Mouse (Mus musculus) cerebellum, postnatal 14 days (tissue): ENCODE measurements around the gene Vat1l.

Experiments
- DNase-seq, 2 experiments: peaks; one replicate each; pipeline ENCODE4 v3.0.0; 2021; ENCODE audit warnings: mixed read lengths in 2 of 2

Vat1l gene

GRCm38 (mm10) chr8:114401679-114402078 lies 196.3 kb downstream of the Vat1l start:
- no peak for DNase-seq

- DNase-seq, result no peak
Observed at GRCm38 (mm10) chr8:114411421-114411820, 206.0 kb downstream of the Vat1l start.

- DNase-seq, result peak in 1 of 2 experiments; percentile 17
Observed at GRCm38 (mm10) chr8:114417786-114418185, 212.4 kb downstream of the Vat1l start, which contains the start of gene Clec3a. Clec3a (plus strand) TSS chr8:114418086.

GRCm38 (mm10) chr8:114418486-114418885 lies 213.1 kb downstream of the Vat1l start:
- no peak for DNase-seq

- no peak for DNase-seq
Observed at GRCm38 (mm10) chr8:114418904-114419303, 213.5 kb downstream of the Vat1l start.

GRCm38 (mm10) chr8:114421544-114421943 lies 216.1 kb downstream of the Vat1l start:
- no peak for DNase-seq
